Mouse (Mus musculus) liver, adult 2 months (tissue): ENCODE results near the gene Casq2.

ENCODE experiments used
- CTCF ChIP-seq: fragments of 200-500 bp; IDR thresholded peaks from 2 replicates; pipeline ENCODE4 v1.5.1; 2011; ENCODE audit warnings: low read depth, low read length, control low read depth
- POLR2A ChIP-seq: fragments of 200-500 bp; IDR thresholded peaks from 2 replicates; pipeline ENCODE4 v1.6.1; 2011; ENCODE audit warnings: low read length, control low read depth; ENCODE audit not compliant: insufficient read depth; ENCODE audit errors: extremely low read depth

GRCm38 (mm10) chr3:102164911-102165310, 78.7 kb downstream of the Casq2 start:
- no peak for TF ChIP-seq CTCF
- TF ChIP-seq POLR2A, result no peak
